Mouse (Mus musculus): ENCODE measurements around the gene Cacna1c.

GRCm38 (mm10) chr6:119027880-119028279 lies 168.3 kb downstream of the Cacna1c start:
- no peak for TF ChIP-seq CTCF (IDR thresholded peaks at IDR 0.05; ENCODE audit: low read depth)
- no peak for TF ChIP-seq EP300 (IDR thresholded peaks at IDR 0.05; ENCODE audit: low read depth)

All from liver, postnatal 0 days (tissue).